ENCODE assay signal across 18 mouse cellular contexts in the genomic region with DNA sequence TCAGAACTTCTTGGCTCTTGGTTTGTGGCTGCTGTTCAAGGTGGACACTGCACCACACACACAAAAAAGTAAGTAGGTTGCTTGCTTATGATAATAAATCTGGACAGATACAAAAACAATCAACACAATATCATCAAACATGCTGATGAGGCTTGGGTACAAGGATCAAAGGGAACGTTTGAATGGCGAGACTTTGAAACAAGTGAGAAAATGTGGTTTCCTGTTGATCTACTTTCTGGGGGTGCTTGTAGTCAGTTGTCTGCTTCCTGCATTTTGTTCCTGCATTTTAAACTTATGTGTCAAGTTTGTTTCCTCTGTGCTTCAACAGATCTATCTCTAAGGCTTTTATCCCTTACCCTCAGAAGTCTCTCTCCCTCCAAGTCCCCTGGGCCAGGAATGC.
"Had no signal": no experiment of that assay in that cellular context is flagged by ENCODE, and none has a peak within 500 bp of the region (broad histone marks: within the 10 kb centered on the region; RNA-seq: fewer than 3 reads in every experiment).

No protein-coding gene starts in this region.

- H3K4me1 ChIP-seq: limb, embryonic 15.5 days; liver, embryonic 12.5 days; neural tube, embryonic 12.5 days; stomach, embryonic 15.5 days had no signal

- H3K4me3 ChIP-seq: layer of hippocampus, adult 2 months; left cerebral cortex, adult 2 months; limb, embryonic 15.5 days; liver, embryonic 12.5 days; megakaryocyte, embryonic 14.5 days; neural tube, embryonic 12.5 days; stomach, embryonic 15.5 days had no signal

- DNase-seq: kidney, adult 11 months; kidney, adult 9 months; kidney, postnatal 10 days; kidney, postnatal 4 days; lung, embryonic 14.5 days; lung, postnatal 10 days; lung, postnatal 4 days; right cerebral cortex, postnatal 25 days; thymus, adult 2 months; thymus, postnatal 36 days had no signal

- H3K27ac ChIP-seq: layer of hippocampus, adult 2 months; left cerebral cortex, adult 2 months; limb, embryonic 15.5 days; liver, embryonic 12.5 days; neural tube, embryonic 12.5 days; stomach, embryonic 15.5 days had no signal

- ATAC-seq: liver, embryonic 12.5 days; midbrain, embryonic 16.5 days had no signal

- H3K27me3 ChIP-seq: limb, embryonic 15.5 days; liver, embryonic 12.5 days; neural tube, embryonic 12.5 days; stomach, embryonic 15.5 days had no signal

- H3K36me3 ChIP-seq: limb, embryonic 15.5 days; liver, embryonic 12.5 days; neural tube, embryonic 12.5 days; stomach, embryonic 15.5 days had no signal
